Mouse (Mus musculus) thymus, adult 2 months (tissue): Measurements from ENCODE around the gene Ncoa5.

ENCODE experiments used
- CTCF ChIP-seq: fragments of 200-500 bp; IDR thresholded peaks from 2 replicates; pipeline ENCODE4 v1.5.1; 2012; ENCODE audit warnings: mild to moderate bottlenecking, control low read depth, low read length, moderate library complexity, borderline replicate concordance; ENCODE audit not compliant: control insufficient read depth, poor library complexity, insufficient read depth; ENCODE audit errors: extremely low read depth
- POLR2A ChIP-seq: fragments of 200-500 bp; IDR thresholded peaks from 2 replicates; pipeline ENCODE4 v1.6.1; 2012; ENCODE audit warnings: mild to moderate bottlenecking, low read length, control low read depth, moderate library complexity; ENCODE audit not compliant: control insufficient read depth, poor library complexity, insufficient read depth; ENCODE audit errors: extremely low read depth

DNA sequence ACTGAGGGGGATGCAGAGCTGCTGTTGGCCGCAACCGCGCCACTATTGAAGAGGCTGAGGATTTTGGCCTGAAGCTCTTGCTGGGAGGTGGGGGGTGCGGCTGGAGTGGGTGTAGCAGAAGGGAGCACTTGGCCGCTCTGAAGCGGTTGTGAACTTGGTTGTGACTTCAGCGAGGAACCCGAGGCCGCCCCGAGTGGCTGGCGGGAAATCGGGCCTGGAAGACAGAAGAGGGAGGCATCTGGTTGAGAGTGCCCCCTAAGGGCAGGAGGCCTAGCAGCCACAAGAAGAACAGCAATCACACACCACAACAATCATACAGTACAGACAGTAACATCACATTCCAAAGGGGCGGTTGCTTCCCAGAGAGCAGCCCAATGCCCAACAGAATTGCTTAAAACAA, 32.7 kb downstream of the Ncoa5 start:
- TF ChIP-seq CTCF (no peak), POLR2A (no peak)
